Mouse (Mus musculus): ENCODE data around the gene Coa3. TPM values are rescaled to one million over a fixed set of nuclear protein-coding genes. Genes with fewer than 3 reads are reported as not detected.

The Coa3 gene
- polyA plus RNA-seq, 1 experiment from 2014 or later: 164 TPM

DNA sequence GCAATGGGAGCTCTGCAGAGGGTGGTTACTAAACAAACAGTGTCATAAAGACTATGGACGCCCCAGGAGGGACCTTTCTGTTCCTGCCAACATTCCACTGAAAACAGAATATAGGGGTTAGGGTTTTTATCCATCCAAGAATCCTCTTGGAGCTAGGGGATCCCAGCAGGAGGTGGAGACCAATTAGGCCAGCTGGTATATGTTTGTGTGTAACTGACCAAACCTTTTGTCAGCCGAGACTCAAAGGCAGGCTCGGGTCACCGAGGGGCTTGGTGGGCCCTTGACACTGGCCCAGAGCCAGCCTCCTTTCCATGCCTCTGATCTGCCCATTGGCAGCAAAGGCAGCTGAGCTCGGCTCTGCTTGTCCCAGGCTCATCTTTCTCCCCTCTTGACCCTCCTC lies 4.0 kb upstream of the Coa3 start:
- no peak for DNase-seq (ENCODE audit: low spot score)

GRCm38 (mm10) chr11:101280837-101281236 lies 1.9 kb upstream of the Coa3 start:
- DNase-seq (ENCODE audit: low spot score): no peak

DNA sequence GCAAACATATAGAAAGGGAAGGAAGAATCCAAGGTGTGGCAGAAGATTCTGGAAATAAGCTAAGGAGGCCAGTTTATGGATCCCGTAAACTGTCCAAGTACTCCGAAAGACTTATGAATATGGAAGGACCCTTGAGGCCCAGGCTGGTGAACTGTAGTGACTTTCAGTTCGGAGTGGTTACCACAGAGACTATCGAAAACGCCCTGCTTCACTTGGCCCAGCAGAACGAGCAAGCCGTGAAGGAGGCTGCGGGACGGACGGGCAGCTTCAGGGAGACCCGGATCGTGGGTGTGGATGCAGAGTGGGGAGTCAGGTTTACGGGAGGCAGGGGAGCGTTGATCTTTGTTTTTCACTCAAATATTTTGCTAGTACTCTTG lies 267 bp upstream of the Coa3 start:
- no peak for DNase-seq (ENCODE audit: low spot score)

GRCm38 (mm10) chr11:101277381-101278222 lies 1.3 kb downstream of the Coa3 start:
- DNase-seq (ENCODE audit: low spot score): no peak

DNA sequence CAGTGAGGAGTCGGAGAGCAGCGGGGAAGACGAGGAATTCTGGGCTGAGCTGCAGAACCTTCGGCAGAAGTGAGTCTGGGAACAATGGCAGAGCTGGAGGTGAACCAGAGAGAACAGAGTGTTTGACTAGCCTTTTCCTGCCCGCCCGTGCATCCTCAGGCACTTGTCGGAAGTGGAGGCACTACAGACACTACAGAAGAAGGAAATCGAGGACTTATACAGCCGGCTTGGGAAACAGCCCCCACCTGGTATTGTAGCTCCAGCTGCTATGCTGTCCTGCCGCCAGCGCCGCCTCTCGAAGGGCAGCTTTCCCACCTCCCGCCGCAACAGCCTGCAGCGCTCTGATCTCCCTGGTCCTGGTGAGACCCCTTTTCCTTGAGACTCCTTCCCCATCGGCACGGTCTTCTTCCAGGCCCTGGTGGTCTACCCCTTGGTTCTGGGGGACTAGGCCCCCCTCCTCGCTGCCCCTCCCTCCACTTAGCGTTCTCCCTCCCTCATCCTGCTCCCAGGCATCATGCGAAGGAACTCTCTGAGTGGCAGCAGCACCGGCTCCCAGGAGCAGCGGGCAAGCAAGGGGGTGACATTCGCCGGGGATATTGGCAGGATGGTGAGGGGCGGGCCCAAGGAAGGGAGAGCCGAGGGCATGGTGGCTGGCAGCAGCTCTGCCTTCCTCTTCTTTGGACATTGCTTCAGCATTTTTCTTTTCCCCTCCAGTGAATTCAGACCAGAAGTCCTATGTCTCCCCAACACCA lies 2.4 kb downstream of the Coa3 start:
- DNase-seq (ENCODE audit: low spot score): no peak

DNA sequence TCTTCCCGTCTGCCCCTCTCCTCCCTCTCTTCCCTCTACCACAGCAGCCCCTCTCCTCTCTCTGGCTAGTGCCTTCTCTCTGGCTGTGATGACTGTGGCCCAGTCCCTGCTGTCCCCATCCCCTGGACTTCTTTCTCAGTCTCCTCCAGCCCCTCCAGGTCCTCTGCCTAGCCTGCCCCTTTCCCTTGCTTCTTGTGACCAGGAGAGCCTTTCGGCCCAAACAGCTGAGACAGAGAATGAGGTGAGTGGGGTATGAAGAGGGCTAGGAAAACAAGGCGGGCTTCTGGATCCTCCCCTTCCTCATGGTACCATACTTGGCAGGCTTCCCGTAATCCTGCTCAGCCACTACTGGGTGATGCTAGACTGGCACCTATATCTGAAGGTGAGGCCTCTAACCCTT lies 3.6 kb downstream of the Coa3 start:
- no peak for DNase-seq (ENCODE audit: low spot score)

GRCm38 (mm10) chr11:101272446-101272845 lies 6.5 kb downstream of the Coa3 start:
- no peak for DNase-seq (ENCODE audit: low spot score)

DNA sequence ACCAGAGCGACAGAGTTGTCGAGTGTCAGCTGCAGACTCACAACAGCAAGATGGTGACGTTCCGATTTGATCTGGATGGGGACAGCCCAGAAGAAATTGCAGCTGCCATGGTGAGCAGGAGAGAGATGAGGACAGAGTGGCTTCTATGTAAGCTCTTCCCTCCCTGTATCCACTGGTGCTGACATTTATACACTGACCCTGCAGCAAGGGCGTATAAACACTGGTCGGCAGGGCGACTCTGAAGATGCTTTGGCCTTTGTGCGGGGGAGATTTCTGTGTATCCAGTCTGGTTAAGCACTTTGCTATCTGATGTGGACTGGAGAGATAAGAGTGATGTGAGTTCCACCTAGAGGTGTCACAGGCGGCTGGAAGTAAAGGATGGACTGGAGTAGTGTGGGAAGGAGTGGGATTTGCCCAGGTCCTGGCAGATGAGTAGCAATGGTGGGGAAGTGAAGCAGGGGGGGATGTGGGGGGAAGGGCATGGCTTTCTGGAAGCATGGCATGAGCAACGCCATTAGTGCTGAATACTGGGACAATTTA lies 9.3 kb downstream of the Coa3 start:
- DNase-seq (ENCODE audit: low spot score): no peak

DNA sequence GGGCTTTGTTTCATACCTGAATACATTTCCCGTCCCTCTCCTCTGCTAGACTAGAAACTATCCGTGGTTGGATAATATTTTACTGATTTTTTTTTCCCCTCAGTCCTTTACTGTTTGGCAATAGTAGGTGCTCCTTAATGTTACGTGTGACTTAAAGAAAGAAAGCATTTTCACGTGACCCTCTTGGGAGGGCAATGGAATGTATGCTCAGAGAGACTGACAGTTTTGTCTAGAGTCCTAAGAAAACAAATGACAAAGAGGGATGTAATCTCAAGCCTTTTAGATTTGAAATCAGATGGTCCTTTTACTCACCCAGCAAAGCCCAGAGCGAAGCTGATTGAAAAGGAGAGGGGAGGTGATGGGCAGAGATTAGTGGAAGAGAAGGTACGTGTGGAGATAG lies 13.0 kb downstream of the Coa3 start:
- no peak for DNase-seq (ENCODE audit: low spot score)

- no peak for DNase-seq (ENCODE audit: low spot score)
Observed at GRCm38 (mm10) chr11:101264954-101265471, 13.9 kb downstream of the Coa3 start.

DNA sequence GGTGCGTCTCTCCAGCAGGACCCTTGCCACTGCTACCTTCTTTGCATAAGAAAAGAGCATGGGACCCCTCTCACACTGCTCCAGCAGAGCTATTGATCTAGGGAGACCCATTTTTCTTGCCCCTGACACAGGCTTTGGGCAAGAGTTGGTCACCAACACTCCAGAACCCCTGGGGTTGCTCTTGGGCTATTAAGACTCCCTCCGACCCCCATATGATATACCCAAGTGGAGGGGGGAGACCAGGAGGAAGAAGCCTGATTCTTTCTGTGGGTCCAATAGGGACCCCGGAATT lies 15.0 kb downstream of the Coa3 start:
- no peak for DNase-seq (ENCODE audit: low spot score)

- no peak for DNase-seq (ENCODE audit: low spot score)
Observed at GRCm38 (mm10) chr11:101263138-101263988, 15.6 kb downstream of the Coa3 start.

DNA sequence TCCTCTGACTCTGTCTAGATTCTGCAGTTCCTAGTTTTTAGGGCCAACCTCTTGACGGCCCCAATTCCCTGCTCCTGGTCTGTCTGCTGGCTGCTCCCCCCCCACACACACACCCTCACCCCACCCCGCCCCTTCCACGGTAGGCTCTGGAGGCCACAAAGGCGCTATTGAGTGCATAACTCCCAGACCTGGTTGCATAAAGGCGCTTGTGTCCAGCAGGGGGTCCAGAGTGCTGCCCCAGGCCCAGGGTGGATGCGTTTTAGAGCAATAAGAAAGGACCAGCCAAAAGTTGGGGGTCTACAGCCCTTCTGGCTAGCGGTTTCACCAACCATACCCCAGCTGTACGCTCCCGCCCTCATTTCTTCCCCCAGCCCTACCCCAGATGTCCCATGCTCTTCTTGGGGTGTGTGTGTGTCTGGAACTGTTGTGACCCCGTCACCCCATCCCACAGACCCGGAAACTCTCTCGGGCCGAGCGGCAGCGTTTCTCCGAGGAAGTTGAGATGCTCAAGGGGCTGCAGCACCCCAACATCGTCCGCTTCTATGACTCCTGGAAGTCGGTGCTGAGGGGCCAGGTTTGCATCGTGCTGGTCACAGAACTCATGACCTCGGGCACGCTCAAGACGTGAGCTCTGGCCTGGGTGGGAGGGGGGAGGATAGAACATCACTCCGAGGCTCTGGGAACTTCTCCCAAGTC lies 16.5 kb downstream of the Coa3 start:
- no peak for DNase-seq (ENCODE audit: low spot score)

GRCm38 (mm10) chr11:101260826-101261380 lies 18.0 kb downstream of the Coa3 start:
- DNase-seq (ENCODE audit: low spot score): no peak

- DNase-seq (ENCODE audit: low spot score): peak; percentile 37
Observed at GRCm38 (mm10) chr11:101259948-101260825, 18.7 kb downstream of the Coa3 start, which contains the start of gene Wnk4. Wnk4 (plus strand) TSS chr11:101260567.

DNA sequence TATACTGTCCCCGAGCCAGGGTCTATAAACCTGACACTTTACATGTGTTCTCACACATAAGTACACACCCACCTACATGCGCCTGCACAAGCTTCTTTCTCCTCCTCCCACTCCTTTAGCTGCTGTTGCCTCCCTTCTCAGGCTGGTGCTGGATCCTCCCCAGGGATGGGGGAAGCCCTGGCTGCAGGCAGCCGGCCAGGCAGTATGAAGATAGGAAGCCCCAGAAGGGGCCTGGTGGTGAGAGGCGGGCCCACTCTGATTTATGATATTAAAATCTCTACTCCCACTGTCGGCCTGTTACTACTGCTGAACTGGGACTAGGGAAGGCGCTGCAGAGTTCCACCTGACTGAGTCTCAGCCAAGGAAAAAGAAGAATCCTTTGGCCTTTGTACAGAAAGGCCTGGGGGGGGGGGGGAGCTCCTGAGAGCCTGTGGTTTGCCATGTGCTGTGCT lies 19.6 kb downstream of the Coa3 start:
- DNase-seq (ENCODE audit: low spot score): no peak

- no peak for DNase-seq (ENCODE audit: low spot score)
Observed at GRCm38 (mm10) chr11:101255826-101256775, 22.8 kb downstream of the Coa3 start.

Data from thymus, postnatal 0 days (tissue).